Mouse (Mus musculus): Measurements from ENCODE around the gene Ttc7b.

The Ttc7b gene

DNA sequence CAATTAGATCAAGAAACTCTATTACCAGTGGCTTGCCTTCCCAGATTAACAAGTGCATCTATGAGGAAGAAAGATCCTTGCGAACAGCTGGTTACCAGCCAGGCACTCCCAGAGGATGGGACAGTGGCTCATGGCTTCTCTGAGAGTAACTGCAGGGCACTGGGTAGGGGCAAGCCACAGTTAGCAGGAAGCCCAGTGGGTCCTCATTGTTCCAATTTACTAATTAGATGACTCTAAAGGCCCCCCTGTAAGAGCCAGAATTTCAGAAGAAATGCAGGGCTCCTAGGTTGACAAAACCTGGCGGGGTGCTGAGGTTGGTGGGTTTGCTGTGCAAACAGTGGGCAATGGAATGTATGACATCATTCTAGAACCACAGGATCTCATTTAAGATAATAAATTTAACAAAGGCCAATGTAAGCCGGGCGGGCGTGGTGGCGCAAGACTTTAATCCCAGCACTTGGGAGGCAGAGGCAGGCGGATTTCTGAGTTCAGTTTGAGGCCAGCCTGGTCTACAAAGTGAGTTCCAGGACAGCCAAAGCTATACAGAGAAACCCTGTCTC lies 179.6 kb downstream of the Ttc7b start:
- DNase-seq (ENCODE audit: extremely low read depth, low read depth), result no peak

DNA sequence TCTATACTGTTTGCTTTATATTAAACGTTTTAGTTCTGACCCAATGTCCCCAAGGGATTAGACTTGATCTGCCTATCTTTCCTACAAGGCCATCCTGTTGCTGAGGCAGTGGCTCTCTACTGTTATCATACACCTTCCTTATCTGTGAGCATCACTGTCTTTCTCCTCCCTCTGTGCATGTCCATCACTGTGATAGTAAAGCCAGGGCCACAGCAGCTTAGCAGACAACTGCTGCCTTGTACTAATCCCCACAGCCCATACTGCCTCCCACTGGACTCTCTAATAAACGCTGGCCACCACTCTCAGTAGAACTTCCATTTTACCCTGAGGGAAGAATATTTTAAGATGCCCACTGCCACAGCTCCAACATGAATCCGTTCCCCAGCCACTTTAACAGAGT lies 182.6 kb downstream of the Ttc7b start:
- no peak for DNase-seq (ENCODE audit: extremely low read depth, low read depth)

- DNase-seq (ENCODE audit: extremely low read depth, low read depth), result no peak
Measured at GRCm38 (mm10) chr12:100337351-100338018, 183.1 kb downstream of the Ttc7b start.

DNA sequence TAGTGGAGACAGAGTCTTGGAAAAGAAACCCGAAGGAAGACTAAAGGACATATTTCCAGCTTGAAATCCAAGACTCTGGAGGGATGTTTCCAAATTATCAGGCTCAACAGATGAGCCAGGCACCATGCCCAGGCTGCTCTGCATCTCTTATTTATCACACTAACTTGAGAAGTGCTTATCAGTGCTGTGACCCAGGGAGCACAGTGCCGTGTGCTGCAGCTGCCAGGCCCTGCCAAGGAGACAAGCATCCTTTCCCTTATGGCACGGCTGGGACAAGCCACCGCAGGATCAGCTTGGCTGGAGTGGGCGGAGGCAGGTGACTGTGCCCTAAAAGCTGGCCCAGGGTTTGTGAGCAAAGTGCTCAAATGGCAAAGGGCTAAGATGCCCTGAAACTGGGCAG lies 184.4 kb downstream of the Ttc7b start:
- no peak for DNase-seq (ENCODE audit: extremely low read depth, low read depth)

GRCm38 (mm10) chr12:100331806-100332205 lies 188.8 kb downstream of the Ttc7b start:
- no peak for DNase-seq (ENCODE audit: extremely low read depth, low read depth)

DNA sequence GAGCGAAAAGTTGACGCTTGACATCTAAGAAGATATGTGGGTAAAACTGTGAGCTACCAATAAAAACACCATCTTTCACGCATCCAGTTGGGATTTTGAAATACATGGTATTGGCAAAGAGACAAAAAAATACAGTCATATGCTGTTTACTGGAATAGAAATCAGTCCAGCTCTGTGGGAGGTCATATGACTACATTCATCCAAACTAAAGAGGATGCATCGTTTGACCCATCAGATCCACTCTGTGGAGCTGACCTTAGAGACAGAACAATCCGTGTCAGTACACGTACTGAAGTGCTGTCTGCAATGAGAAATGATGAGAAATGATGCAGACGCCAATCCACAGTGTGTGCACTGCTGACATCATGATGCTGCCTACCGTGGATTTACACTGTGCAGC lies 190.4 kb downstream of the Ttc7b start:
- DNase-seq (ENCODE audit: extremely low read depth, low read depth), result no peak

DNA sequence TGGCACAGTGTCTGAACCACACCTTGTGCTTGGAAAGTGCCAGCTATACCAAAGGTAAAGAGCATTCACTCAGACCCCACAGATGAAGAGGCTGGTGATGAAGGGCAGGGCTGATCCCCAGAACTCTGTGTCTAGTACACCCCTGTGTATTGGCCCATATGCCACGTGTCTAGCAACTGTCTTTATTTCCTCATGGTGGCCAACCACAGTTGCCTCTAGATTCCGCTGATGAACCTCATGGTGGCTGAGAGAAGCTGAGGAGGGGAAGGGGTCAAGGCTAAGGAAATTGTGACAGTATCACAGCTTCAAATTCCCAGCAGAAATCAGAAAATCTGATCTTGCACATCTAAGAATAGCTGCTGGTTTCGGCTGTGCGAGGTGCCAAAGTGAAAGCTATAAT lies 191.6 kb downstream of the Ttc7b start:
- no peak for DNase-seq (ENCODE audit: extremely low read depth, low read depth)

DNA sequence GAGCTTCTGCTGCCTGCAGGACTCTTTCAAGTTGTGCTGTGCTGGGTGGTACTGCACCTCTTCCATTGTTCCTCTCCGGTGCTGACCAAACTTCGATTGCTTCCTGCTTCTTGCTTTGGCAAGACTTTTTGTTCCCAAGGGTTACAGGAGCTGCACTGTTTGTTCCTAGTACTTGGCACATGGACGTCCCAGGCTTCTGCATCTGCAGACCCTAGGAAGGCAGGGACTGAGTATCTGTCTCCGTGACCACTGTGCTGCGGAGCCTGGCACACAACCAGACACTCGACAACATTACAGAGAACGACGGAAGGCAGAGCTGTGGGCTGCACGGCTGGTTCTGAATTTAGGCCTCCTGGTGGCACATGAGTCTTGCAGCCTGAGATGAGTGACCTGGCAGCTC lies 192.1 kb downstream of the Ttc7b start:
- no peak for DNase-seq (ENCODE audit: extremely low read depth, low read depth)

DNA sequence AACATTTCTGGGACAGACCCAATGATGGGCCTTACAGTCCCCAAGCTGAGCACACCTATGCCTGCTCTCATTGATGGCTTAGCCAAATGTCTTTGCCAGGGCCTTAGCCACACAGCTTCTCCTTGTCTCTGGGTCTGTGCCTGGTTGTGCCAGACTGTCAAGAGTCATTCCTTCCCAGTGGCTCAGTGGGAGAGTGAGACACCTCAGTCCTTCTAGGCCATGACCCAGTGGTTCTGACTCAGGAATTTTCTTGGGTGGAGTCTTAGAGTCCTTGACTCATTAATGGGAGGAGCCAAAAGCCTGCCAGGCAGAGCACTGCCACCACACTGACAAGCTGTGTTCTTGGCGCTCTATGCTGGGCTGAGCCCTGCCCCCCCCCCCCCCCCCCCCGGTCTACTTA lies 193.9 kb downstream of the Ttc7b start:
- no peak for DNase-seq (ENCODE audit: extremely low read depth, low read depth)

DNA sequence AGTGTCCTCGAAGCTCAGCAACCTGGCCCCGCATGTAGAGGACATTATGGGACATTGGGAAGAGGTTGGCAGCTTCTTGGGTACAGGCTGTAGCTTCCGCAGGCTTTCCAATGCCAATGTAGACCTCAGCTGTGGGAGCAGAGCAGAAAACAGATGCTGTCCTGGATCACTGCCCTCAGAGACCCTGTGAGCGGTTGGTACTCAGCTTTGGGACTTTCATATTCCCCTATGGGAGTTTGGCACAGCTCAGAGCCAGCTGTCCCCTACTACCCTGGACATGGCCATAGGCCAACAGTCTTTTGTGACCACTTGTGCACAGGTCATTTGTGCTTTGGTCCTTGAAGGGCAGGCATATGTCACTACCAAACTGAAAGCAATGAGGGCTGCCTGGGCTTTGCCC lies 195.0 kb downstream of the Ttc7b start:
- DNase-seq (ENCODE audit: extremely low read depth, low read depth), result no peak

- no peak for DNase-seq (ENCODE audit: extremely low read depth, low read depth)
Measured at GRCm38 (mm10) chr12:100325212-100325611, 195.4 kb downstream of the Ttc7b start.

- no peak for DNase-seq (ENCODE audit: extremely low read depth, low read depth)
Measured at GRCm38 (mm10) chr12:100323641-100324040, 197.0 kb downstream of the Ttc7b start.

DNA sequence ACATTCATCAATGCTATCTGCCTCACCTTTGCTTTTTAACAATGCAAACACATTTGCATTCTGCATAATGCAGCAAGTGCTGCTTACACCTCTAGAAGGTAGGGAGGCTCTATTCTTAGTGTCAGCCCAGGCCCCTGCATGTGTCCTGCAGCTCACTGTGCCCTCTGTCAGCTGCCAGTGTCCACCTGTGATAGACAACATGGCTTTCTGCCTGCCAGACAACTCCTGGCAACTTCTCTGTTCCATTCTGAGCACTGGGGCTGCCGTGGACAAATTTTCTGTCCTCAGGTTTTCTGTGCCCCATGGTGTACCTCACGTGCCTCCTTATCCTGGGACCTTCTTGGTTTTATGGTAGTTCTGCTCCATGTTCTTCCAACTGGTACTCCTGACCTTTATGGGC lies 198.4 kb downstream of the Ttc7b start:
- no peak for DNase-seq (ENCODE audit: extremely low read depth, low read depth)

DNA sequence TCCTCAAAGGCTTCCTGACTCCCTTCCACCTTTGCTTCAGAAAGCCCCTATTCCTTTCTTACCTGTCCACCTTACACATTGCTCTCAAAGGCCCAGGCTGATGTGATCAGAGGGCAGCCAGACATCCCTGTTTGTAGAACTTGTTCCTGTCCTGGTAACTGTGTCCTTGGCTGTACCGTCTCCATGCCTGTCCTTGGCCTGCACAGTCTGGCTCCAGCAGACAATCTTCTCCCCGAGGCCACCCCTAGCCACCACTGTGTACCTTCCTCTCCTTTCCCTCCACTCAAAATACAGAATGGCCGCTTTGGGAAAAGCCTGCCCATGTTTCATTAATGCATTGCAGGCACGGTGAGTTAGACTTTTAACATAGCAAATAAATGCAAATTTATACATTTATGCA lies 199.1 kb downstream of the Ttc7b start:
- no peak for DNase-seq (ENCODE audit: extremely low read depth, low read depth)

GRCm38 (mm10) chr12:100319746-100320145 lies 200.9 kb downstream of the Ttc7b start:
- no peak for DNase-seq (ENCODE audit: extremely low read depth, low read depth)

- DNase-seq (ENCODE audit: extremely low read depth, low read depth), result no peak
Measured at GRCm38 (mm10) chr12:100317936-100318335, 202.7 kb downstream of the Ttc7b start.

DNA sequence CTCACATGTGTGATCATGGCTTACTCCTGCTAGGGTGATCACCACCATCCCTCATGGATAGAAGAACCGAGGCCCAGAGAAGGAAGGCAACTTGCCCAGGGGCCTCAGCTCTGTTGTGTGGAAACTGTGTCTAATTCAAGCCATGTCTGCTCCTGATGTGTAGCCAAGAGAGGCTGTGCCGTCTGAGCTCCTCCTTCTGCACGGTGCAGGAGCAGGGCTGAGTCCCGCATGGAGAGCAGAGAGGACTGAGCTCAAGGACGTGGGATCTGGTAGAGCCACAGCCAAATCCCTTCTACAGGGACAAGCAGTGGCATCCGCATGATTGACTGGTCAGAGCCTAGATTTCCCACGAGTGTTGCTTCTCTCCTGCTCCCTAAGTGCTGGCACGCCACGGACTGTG lies 204.5 kb downstream of the Ttc7b start:
- no peak for DNase-seq (ENCODE audit: extremely low read depth, low read depth)

DNA sequence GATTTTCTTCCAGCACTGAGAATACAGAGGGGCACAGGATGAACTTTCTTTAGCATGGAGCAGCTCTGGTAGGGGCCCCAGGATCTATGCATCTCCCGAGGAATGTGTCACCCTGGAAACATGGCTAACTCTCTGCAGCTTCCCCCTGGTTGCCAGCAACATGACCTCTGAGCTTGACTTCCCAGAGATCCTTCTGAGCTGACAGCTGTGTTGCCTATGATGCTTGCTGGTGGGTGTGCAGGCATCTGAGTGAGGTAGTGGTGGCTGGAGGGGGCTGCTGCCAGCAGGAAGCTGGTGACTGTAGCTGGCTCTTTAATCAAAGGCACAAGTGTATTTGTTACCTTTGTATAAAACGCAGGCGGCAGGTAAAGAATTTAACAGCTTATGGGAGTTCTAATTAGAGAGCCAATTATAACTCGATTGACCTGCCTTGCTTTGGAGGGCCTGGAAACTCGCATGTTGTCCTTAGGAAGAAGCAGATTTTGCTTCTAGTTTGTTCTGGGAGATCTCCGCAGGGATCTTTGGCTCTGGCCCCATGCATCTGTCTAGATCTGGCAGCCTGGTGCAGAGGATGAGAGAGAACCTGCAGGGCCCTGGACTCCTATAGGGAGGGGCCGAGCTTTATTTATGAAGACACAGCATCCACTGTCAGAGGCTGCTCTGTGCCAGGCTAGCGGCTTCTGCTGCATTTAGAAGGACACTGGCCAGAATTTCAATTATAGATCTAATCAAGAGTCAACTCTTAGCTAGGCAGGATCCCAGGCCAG lies 205.3 kb downstream of the Ttc7b start:
- no peak for DNase-seq (ENCODE audit: extremely low read depth, low read depth)

DNA sequence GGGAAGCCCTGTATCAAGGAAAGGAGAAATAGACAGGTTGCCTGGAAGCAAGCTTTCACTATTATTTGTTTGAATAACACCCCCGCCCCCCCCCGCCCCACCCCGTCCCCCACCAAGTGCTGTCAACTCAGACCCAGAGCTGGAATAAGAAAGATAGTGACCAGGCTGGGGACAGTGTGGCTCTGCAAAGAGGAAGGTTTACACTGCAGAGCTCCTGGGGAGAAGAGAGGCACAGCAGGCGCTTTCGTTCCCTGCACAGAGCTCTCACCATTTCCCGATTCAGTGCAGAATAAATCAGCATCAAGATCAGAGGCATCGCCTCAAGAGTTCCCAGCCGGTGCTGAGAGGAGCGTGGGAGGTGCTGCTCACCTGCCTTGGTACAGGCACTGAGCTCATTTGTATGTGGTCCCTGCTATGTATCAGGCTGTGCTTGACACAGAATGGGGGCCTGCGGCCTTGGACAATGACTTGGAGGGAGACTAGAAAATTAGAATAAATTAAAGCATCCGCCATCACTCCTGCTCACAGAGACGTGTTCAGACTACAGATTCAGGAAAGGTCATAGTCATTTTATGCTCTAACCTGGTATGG lies 206.7 kb downstream of the Ttc7b start:
- DNase-seq (ENCODE audit: extremely low read depth, low read depth), result no peak

DNA sequence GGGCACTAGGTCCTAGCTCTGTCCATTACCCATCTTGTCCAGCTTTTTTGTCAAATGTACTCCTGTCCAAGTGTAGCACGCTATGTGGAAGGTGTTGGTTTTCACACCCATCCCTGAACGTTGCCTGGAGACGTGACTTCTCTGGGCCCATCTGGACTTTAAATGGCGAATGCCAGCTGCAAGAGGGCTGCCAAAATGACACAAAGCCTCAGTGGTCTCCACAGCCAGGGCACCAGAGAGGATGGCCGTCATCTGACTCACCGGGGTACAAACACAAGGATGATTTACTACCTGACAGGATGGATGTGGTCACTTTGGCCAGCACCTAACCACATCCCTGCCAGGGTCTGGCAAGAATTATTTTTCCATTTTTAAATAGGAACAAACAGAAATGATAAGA lies 207.4 kb downstream of the Ttc7b start:
- no peak for DNase-seq (ENCODE audit: extremely low read depth, low read depth)

- DNase-seq (ENCODE audit: extremely low read depth, low read depth), result no peak
Measured at GRCm38 (mm10) chr12:100310471-100311392, 209.9 kb downstream of the Ttc7b start.

Data from MEL-GATA-1-ER (cell line).